ENCODE assay signal across 8 mouse cellular contexts in genomic region chr12:113014561-113015556, GRCm38 (mm10). TPM values are rescaled to one million over a fixed set of nuclear protein-coding genes. Genes with fewer than 3 reads are reported as not detected.
A peak's percentile ranks its signal among the peaks of the same experiment; 100 is the strongest.
DNase-seq lines count a peak whose midpoint lies in the region; ATAC-seq and TF ChIP-seq lines count a peak whose summit lies in the region.

No protein-coding gene starts in this region.

- H3K27me3 ChIP-seq in forebrain, embryonic 10.5 days (ENCODE audit: poor library complexity, severe bottlenecking): no peaks in the 10 kb centered on the region
- no peaks in the 10 kb centered on the region for H3K27me3 ChIP-seq in small intestine, adult 2 months (ENCODE audit: control insufficient read depth, insufficient read depth, low read length)

- no peak; the same call in 1 of the 2 replicates for TF ChIP-seq POLR2A in small intestine, adult 2 months (IDR thresholded peaks at IDR 0.05; ENCODE audit: low read depth, low read length)

- peak; percentile 45 for DNase-seq in MN1 (ENCODE audit: low spot score)
- DNase-seq in forebrain, embryonic 10.5 days (ENCODE audit: extremely low spot score, low spot score): peak; percentile 62
- DNase-seq in left cerebral cortex, postnatal 4 days: peak; percentile 15
- DNase-seq in layer of hippocampus, adult 9-11 months: no peak

- peaks cover 18% of the 10 kb centered on the region for H3K36me3 ChIP-seq in forebrain, embryonic 10.5 days (replicated peaks)
- H3K36me3 ChIP-seq in small intestine, adult 2 months (ENCODE audit: control insufficient read depth, insufficient read depth, low read length): no peaks in the 10 kb centered on the region

- peak; percentile 40 to 76 for ATAC-seq in hematopoietic stem cell, adult 5-6 weeks (replicated peaks in 1 of 2; ENCODE audit: insufficient read depth in 1 of 2, low FRiP score in 2 of 2, low TSS enrichment in 1 of 2, low read depth in 1 of 2, poor library complexity in 2 of 2, severe bottlenecking in 2 of 2)
- ATAC-seq in megakaryocyte progenitor cell, adult 5-6 weeks (replicated peaks; ENCODE audit: poor library complexity): peak; percentile 32

- 3% methylated on average over 60 of the region's 64 CpGs for WGBS in forebrain, embryonic 10.5 days
- 3% methylated on average over 64 of the region's 64 CpGs for WGBS in small intestine, adult 2 months

- no peak for TF ChIP-seq CTCF in small intestine, adult 2 months (IDR thresholded peaks at IDR 0.05; ENCODE audit: extremely low read depth, insufficient read length, insufficient replicate concordance, low read depth, low read length)

- peak overlapping the region; percentile 97 for H3K4me3 ChIP-seq in brown adipose tissue, adult 24 weeks (ENCODE audit: insufficient read depth, low read depth, low read length)
- H3K4me3 ChIP-seq in forebrain, embryonic 10.5 days: peak overlapping the region; percentile 94
- H3K4me3 ChIP-seq in small intestine, adult 2 months (ENCODE audit: low read depth, low read length): peak overlapping the region; percentile 72

- H3K9me3 ChIP-seq in forebrain, embryonic 10.5 days: no peaks in the 10 kb centered on the region

- H3K27ac ChIP-seq in brown adipose tissue, adult 24 weeks (replicated peaks; ENCODE audit: low read depth, low read length): peak overlapping the region; percentile 49
- H3K27ac ChIP-seq in forebrain, embryonic 10.5 days: peak overlapping the region; percentile 94
- H3K27ac ChIP-seq in small intestine, adult 2 months (ENCODE audit: insufficient read depth, low read depth, low read length): peak overlapping the region; percentile 42

- peaks cover 8% of the 10 kb centered on the region for H3K4me1 ChIP-seq in brown adipose tissue, adult 24 weeks (ENCODE audit: control insufficient read depth, insufficient read depth, insufficient read length, low read length)
- peaks cover 49% of the 10 kb centered on the region for H3K4me1 ChIP-seq in forebrain, embryonic 10.5 days
- peaks cover 28% of the 10 kb centered on the region for H3K4me1 ChIP-seq in small intestine, adult 2 months (ENCODE audit: control insufficient read depth, insufficient read depth, insufficient read length, low read length)

- intact Hi-C loops in left cerebral cortex, postnatal 4 days (cut with DNase I): no loop called here

RNA-seq across cellular contexts. Expression of gene Pacs2, which starts 0.6 kb away (rescaled TPM):
- polyA plus RNA-seq in brown adipose tissue, adult 24 weeks (2012; ENCODE audit: insufficient read depth, insufficient read length, missing spikeins): 8.8 and 15.8 TPM in 2 replicates
- polyA plus RNA-seq in forebrain, embryonic 10.5 days (2016; fragmentation: Nextera tagmentation; extraction: Ambion mirVana): 16.9 and 18.3 TPM in 2 replicates
- 12.9 and 14.5 TPM in 2 replicates for total RNA-seq in hematopoietic stem cell, adult 5-6 weeks (2017)
- total RNA-seq in left cerebral cortex, postnatal 4 days (2021): 100 to 1,000 TPM; 184 to 189 TPM
- total RNA-seq in megakaryocyte progenitor cell, adult 5-6 weeks (2015): 16.2 and 16.8 TPM in 2 replicates
- 9.2 and 10.0 TPM in 2 replicates for total RNA-seq in megakaryocyte progenitor cell, adult 5-6 weeks (2017)
- polyA plus RNA-seq in small intestine, adult 2 months (2012; rRNA removed): 16.0 and 27.0 TPM in 2 replicates

RNA-seq across cellular contexts. Expression of gene Brf1, which starts 14.4 kb away (rescaled TPM):
- 11.1 and 12.2 TPM in 2 replicates for polyA plus RNA-seq in brown adipose tissue, adult 24 weeks (2012; ENCODE audit: insufficient read depth, insufficient read length, missing spikeins)
- 50.8 and 58.1 TPM in 2 replicates for polyA plus RNA-seq in forebrain, embryonic 10.5 days (2016; fragmentation: Nextera tagmentation; extraction: Ambion mirVana)
- 58.6 and 75.9 TPM in 2 replicates for total RNA-seq in hematopoietic stem cell, adult 5-6 weeks (2017)
- 10 to 100 TPM; 64.5 to 67.2 TPM for total RNA-seq in left cerebral cortex, postnatal 4 days (2021)
- 24.0 and 29.3 TPM in 2 replicates for total RNA-seq in megakaryocyte progenitor cell, adult 5-6 weeks (2015)
- total RNA-seq in megakaryocyte progenitor cell, adult 5-6 weeks (2017): 27.2 and 39.0 TPM in 2 replicates
- polyA plus RNA-seq in small intestine, adult 2 months (2012; rRNA removed): 43.7 and 95.6 TPM in 2 replicates

RNA-seq across cellular contexts. Expression of gene Btbd6, which starts 38.6 kb away (rescaled TPM):
- polyA plus RNA-seq in brown adipose tissue, adult 24 weeks (2012; ENCODE audit: insufficient read depth, insufficient read length, missing spikeins): 10.1 and 10.9 TPM in 2 replicates
- 22.4 and 24.2 TPM in 2 replicates for polyA plus RNA-seq in forebrain, embryonic 10.5 days (2016; fragmentation: Nextera tagmentation; extraction: Ambion mirVana)
- total RNA-seq in hematopoietic stem cell, adult 5-6 weeks (2017): 6.0 and 7.8 TPM in 2 replicates
- 10 to 100 TPM; 53.6 to 59.2 TPM for total RNA-seq in left cerebral cortex, postnatal 4 days (2021)
- 7.7 and 9.5 TPM in 2 replicates for total RNA-seq in megakaryocyte progenitor cell, adult 5-6 weeks (2015)
- total RNA-seq in megakaryocyte progenitor cell, adult 5-6 weeks (2017): 5.2 and 6.4 TPM in 2 replicates
- 116 and 206 TPM in 2 replicates for polyA plus RNA-seq in small intestine, adult 2 months (2012; rRNA removed)

RNA-seq across cellular contexts. Expression of gene Tex22, which starts 59.4 kb away (rescaled TPM):
- not detected in 2 replicates for polyA plus RNA-seq in brown adipose tissue, adult 24 weeks (2012; ENCODE audit: insufficient read depth, insufficient read length, missing spikeins)
- not detected in 2 replicates for polyA plus RNA-seq in forebrain, embryonic 10.5 days (2016; fragmentation: Nextera tagmentation; extraction: Ambion mirVana)
- total RNA-seq in hematopoietic stem cell, adult 5-6 weeks (2017): 0.38 TPM in 1 of 2 replicates, not detected in the other
- under 1 TPM; 0.40 to 0.74 TPM for total RNA-seq in left cerebral cortex, postnatal 4 days (2021)
- total RNA-seq in megakaryocyte progenitor cell, adult 5-6 weeks (2015): 0.27 TPM in 1 of 2 replicates, not detected in the other
- total RNA-seq in megakaryocyte progenitor cell, adult 5-6 weeks (2017): 0.17 TPM in 1 of 2 replicates, not detected in the other
- not detected in 2 replicates for polyA plus RNA-seq in small intestine, adult 2 months (2012; rRNA removed)

Comparison
In these comparisons a context has a peak if more than half of its experiments do, and no peak if none do; other contexts are left out.
1. H3K27ac ChIP-seq: peak in every context shown above with its lines; median percentile 94 in forebrain, embryonic 10.5 days; 49 in brown adipose tissue, adult 24 weeks; 42 in small intestine, adult 2 months.
2. RNA of gene Pacs2, which starts 0.6 kb away (total RNA-seq): 184 to 189 TPM in left cerebral cortex, postnatal 4 days; 9.2 to 16.8 TPM in megakaryocyte progenitor cell, adult 5-6 weeks and 12.9 to 14.5 TPM in hematopoietic stem cell, adult 5-6 weeks; every median in the first group is over 10 times any median in the second.
3. Peak in every context shown above with its lines, with median percentiles within 50 percentile points of each other: H3K4me3 ChIP-seq.